Mouse (Mus musculus) heart, adult 2 months (tissue): ENCODE measurements around the gene A4gnt.

Experiments
- CTCF ChIP-seq: fragments of 200-600 bp; IDR thresholded peaks from 2 replicates; pipeline ENCODE4 v1.8.1; 2022; ENCODE audit warnings: antibody characterized with exemption, mild to moderate bottlenecking, moderate library complexity
- EP300 ChIP-seq: fragments of 200-500 bp; IDR thresholded peaks from 2 replicates; pipeline ENCODE4 v1.6.1; 2011; ENCODE audit warnings: low read depth, low read length, control low read depth; ENCODE audit not compliant: insufficient read depth
- POLR2A ChIP-seq: fragments of 200-500 bp; IDR thresholded peaks from 2 replicates; pipeline ENCODE4 v1.6.1; 2011; ENCODE audit warnings: mild to moderate bottlenecking, low read depth, low read length, control low read depth; ENCODE audit not compliant: insufficient read depth

DNA sequence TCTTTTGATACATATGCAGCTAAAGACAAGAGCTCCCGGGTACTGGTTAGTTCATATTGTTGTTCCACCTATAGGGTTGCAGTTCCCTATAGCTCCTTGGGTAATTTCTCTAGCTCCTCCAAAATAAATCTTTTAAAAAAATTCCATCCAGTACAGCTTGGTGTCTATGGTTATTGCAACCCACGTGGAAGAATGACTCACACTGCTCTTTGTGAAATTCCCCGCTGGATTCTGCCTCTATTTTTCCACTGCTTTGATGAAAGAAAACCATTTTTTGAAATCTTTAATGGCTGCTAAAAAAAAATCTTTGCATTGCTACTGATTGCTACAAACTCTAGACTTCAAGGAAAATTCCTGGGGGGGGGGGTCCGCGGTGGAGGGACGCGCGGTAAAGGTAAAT lies 7.4 kb downstream of the A4gnt start:
- TF ChIP-seq CTCF, result no peak
- TF ChIP-seq EP300, result no peak
- no peak for TF ChIP-seq POLR2A
